Mouse (Mus musculus) embryo, embryonic 11.5 days (tissue): ENCODE results near the gene Prpf40b.
A peak's percentile ranks its signal among the peaks of the same experiment; 100 is the strongest.

Experiments
- DNase-seq: peaks from one replicate; pipeline ENCODE4 v3.0.0-alpha.2; 2012; ENCODE audit warnings: low read depth, low spot score

The Prpf40b gene

DNA sequence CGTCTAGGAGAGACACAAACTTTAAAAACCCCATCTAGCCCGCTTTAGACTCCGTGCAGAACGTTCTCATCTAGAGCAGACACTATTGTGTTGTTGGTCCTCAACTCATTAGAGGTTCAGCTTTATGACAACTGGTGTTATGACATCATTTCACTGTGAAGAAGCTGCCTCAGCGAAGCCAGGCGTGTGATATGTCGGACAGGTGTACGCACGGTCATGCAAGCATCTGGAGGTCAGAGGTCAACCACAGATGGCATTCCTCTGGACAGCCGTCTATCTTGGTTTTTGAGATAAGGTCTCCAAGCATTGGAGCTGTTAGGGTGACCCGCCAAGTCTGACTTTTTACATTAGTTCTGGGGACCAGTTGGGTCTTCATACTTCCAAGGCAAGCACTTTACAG is 4.3 kb upstream of the Prpf40b start:
- DNase-seq: no peak

- DNase-seq: no peak
Observed at GRCm38 (mm10) chr15:99294287-99294686, 600 bp upstream of the Prpf40b start.

GRCm38 (mm10) chr15:99295484-99295981 is 646 bp downstream of the Prpf40b start, which contains the start of gene Fam186b:
TSS of gene Fam186b (minus strand) at chr15:99295888.
- no peak for DNase-seq

DNA sequence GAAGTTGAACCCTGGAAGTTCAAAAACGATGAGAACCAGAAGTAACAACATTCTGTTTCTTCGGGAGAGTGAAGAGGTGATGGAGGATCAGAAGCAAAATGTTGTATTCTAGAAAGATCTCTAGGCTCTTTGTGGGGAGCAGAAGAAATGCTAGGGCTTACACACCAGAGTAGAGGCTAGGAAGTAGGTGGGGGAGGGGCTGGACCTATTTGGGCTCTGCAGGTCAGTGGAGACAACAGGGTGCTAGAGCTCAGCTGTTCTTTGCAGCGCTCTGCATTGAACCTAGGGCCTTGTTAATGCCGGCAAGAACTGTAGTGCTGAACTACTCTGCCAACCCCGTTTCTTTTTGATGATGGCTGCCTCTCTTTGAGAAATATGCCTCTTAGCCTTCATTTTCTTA is 1.3 kb downstream of the Prpf40b start:
- DNase-seq: no peak

DNA sequence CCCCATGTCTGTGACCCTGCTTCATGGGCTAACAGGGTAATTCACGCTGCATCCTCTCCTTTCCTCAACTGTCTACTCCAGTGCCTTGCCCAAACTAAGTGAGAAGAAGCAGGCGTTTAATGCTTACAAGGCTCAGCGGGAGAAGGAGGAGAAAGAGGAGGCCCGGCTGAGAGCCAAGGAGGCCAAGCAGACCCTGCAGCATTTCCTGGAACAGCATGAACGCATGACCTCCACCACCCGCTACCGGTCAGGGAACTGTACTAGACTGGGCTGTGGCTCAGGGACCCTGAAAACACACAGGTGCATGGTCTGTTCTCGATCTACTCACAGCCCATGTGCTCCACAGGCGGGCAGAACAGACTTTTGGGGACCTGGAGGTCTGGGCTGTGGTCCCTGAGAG is 12.6 kb downstream of the Prpf40b start:
- DNase-seq: no peak

DNA sequence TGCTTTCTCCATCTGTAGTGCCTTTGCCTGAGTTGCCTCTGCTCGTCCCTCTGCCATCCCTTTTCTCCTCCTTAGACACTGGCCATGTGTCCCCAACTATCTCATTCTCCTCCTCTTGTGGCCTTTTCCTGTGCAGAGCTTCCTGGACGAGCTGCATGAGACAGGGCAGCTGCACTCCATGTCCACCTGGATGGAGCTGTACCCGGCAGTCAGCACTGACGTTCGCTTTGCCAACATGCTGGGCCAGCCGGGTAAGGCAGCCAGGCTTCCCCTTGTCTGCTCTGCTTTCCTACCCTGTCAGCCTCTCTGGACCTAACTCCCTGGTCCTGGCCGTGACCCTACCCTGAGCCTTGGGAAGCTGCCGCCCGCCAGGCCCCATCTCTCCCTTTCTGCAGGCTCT is 14.7 kb downstream of the Prpf40b start:
- no peak for DNase-seq

GRCm38 (mm10) chr15:99310617-99311016 is 15.7 kb downstream of the Prpf40b start:
- DNase-seq: no peak

- no peak for DNase-seq
Observed at GRCm38 (mm10) chr15:99314891-99315290, 20.0 kb downstream of the Prpf40b start.

DNA sequence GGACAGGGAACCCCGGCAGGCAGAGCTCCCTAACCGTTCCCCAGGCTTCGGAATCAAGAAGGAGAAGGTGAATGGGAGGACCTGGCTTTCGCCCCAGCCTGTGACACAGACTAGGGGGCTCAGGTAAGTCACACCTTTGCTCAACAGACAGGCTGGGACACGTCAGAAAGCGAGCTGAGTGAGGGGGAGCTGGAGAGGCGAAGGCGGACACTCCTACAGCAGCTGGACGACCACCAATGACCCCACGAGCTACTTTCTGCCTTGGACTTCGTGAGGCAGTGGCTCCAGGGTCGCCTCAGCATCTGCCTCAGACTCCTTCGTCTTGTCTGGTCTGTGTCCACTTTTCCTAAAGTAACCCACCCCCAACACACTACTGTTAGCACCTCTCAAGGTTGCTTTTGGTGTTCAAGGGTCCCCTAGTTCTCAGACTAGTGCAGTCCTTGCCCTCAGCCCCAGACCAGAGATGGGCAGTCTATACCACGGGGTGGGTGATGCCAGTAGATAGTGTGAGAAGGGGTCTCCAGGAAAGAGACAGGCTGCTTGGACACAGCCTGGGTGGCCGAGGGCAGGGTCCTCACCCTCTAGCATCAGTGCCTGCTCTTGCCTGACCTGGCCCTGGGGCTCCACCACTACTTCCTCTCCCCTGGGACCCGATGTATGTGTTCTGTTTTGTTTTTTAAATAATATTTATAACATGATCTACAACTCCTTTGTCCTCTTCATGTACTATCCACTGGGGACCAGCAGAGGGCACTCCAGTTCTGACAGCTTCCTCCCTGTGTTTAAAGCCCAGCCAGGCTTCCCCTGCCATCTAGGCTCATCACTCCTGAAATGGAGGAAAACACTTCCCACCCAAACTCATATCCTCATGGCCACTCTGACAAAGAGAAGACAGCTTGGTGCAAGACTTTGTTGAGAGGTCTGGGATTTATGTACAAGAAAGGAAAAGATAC is 21.7 kb downstream of the Prpf40b start:
- DNase-seq: peak; percentile 63

GRCm38 (mm10) chr15:99317267-99317651 is 22.4 kb downstream of the Prpf40b start:
- DNase-seq: no peak

DNA sequence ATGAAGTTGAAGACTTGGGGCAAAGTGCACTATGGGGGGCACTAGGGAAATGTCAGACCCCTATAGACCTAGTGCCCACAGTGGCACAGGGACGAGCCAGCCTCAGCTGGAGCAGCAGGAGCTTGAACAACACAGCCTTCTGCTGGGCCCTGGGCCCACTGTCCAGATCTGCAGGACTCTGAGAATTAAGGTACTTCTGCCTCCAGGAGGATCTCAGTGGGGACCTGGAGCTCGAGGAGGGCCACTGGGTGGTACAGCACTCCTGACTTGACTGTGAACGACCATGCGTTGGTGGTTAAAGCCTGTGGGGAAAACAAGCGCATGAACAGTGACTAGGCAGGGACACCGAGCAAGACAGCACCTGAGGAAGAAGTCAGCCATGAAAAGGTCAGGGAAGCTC is 23.2 kb downstream of the Prpf40b start:
- DNase-seq: no peak

DNA sequence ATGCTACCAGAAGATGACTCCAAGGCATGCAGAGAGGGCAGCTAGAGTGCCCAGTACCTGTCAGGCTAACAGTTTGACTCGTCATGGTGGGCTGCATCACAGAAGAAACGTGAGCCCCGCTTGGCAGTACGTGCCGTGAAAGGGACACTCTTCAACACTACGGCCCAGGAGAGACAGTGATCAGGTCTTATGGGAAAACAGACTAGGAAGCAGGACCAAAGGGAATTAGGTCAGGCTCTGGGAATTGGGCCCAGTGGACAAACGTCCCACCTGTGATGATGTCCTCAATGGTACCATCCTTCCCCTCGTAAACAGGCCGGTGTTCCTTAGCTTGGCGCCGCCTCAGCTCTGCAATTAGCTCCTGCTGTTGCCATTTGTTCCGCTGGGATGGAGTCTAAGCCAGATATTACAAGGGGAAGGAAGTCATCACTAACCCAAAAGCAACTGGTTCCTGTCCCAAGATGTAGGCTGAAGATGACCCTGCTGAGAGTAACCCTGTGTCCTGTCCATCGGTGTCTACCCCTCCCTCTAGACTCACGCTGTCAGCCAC is 24.0 kb downstream of the Prpf40b start:
- no peak for DNase-seq

- no peak for DNase-seq
Observed at GRCm38 (mm10) chr15:99319411-99319871, 24.6 kb downstream of the Prpf40b start.

DNA sequence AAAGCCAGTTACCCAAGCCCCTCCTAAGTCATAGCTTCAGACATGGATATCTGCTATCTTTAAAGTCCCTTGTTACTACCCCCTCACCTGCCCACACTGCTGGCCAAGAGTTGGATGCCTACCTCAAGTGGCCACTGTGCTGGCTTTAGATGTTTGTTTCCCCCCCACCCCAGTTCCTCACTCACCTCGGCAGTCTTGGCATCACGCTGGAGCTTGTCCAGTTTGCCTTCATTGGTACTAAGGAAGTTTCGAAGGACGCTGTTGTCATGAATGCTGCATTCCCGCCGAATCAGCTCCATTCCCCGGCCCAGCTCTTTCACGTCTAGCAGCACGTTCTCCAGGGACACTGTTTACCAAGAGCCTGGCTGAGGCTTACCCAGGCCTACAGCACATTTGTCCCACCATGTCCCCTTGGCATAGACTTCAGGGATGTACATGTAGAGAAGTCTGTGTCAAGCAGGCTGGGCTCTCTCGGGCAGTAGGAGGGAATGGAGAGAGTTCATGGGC is 25.3 kb downstream of the Prpf40b start:
- DNase-seq: no peak

GRCm38 (mm10) chr15:99320978-99321377 is 26.1 kb downstream of the Prpf40b start:
- DNase-seq: no peak

DNA sequence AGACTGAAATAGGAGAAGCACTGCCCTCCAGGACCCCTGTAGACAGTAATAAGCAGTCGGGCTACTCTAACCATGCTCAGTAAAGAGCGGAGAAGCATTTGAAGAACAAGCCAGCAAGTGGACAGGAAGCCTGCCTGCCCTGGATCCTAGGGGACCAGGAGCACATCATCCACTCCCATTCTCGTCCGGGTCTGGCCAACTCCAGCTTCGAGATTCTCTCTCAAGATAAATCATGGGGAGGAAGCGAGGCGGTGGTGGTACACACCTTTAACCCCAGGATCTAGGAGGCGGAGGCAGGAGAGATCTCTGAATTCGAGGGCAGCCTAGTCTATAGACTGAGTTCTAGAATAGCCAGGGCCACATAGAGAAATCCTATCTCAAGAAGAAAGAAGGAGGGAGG is 29.3 kb downstream of the Prpf40b start:
- no peak for DNase-seq

GRCm38 (mm10) chr15:99325598-99325997 is 30.7 kb downstream of the Prpf40b start:
- DNase-seq: no peak

DNA sequence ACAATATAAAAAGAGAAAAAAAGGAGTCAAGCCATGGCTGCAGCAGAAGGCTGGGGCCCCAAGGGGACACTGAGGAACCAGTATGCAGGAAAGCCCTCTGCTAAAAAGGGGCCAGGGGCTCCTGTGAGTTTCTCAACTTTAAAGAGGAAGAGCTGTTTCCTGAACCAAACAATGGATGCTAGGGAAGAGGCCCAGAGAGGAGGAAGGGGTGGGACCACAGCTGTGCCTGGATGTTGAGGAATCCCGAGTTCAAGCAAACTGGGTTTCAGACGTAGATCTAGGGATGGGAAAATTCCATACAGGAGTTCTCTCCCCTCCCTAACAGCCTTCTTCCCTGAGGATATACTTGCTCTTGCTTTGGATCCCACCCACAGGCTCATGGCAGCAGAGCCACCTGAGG is 31.5 kb downstream of the Prpf40b start:
- DNase-seq: no peak

DNA sequence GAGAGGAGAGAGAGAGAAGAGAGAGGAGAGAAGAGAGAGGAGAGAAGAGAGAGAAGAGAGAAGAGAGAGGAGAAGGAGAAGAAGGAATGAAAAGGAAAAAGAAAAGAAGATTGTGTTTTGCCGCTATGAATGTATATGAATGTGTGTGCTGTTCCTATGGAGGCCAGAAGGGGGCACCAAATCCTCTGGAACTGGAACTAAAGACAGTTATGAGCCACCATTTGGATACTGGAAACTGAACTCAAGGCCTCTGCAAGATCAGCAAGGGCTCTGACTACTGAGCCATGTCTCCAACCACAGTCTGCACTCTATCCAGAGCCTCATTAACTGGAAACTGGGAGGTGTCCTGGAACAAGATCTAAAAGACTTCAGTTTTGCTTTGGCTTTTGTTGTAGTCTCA is 32.1 kb downstream of the Prpf40b start:
- DNase-seq: no peak

GRCm38 (mm10) chr15:99328011-99328410 is 33.1 kb downstream of the Prpf40b start:
- DNase-seq: no peak

DNA sequence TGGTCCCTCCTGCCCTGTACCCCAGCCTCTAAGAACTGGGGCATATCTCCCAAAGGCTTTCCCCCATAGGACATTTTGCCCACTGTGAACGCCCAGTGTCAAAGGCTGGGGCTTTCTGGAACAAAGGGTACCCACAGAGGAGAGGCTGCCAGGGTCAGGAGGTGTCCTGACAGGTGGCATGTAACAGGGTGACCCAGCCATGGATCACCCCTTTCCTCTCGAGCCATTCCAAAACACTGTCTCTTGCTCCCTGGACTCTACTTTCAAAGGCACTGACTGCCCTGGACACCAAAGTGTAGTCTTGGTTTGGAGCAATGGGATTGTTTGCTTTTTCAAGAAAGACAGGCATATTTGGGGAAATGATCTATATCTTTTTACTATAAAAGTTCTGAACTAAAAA is 35.4 kb downstream of the Prpf40b start:
- no peak for DNase-seq

- DNase-seq: no peak
Observed at GRCm38 (mm10) chr15:99331341-99331740, 36.5 kb downstream of the Prpf40b start.

DNA sequence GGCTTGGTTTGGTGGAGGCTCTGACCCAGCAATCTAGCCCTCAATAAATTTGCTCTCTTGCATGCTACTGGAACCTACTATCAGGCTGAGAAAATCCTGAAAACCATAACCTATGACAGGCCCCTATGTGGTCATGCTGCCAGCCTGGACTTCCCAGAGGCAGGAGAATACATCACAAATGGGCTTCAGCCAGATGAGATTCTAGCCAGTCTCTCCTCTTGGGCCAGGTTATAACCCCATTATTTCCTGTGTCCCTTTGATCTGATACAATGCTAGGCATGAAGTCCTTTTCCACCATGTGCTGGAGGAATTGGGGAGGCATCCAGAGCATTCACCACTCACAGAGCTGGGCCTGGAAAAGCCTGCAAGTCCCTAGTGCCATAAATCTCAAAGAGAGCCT is 37.2 kb downstream of the Prpf40b start:
- no peak for DNase-seq
